Mouse (Mus musculus) liver, adult (tissue): ENCODE results near the gene Olfr981.

ENCODE experiments used
- GATA4 ChIP-seq: IDR thresholded peaks from 2 replicates; pipeline ENCODE4 v1.6.1; 2014; ENCODE audit warnings: mild to moderate bottlenecking, low read length; ENCODE audit not compliant: insufficient replicate concordance

The Olfr981 gene

DNA sequence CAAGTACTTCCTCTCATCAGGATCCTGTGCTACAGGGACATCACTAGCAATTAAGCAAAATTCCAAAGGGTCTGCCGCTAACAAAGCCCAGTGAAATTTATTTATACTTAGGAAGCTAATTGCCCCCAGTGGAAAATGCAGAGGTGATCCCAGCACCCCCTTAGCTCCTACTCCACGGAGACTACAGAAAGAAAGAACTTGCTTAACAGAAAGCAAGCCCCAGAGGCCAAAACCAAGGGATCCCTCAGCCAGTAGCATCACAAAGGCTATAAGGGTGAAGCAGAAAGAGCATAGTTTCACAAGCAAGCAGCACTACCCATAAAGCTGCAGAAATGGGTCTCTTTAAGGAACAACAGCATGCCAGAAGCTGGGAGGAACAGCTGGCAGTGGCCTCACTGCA lies at the start of gene Olfr981:
Gene Olfr981 (plus strand): TSS at position 301 of the 400 bp plus-strand sequence.
- TF ChIP-seq GATA4 = no peak

DNA sequence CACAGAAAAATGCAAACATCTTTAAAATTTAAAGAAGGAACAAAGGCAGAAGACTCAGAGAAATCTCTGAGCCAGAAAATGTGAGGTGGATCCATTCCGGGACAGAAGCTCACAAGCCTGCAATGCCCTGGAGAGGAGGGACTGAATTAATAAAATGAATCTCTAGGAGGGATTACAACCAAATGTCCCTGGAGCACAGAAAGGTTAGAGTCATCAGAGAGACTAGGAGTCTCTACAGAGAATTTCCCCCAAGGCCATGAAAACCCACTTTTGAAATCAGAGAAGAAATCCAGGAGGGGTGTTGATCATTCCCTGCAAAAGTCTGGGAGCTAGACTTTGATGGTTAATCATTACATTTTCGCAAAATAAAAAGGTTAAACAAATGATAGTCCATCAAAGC lies 29.5 kb upstream of the Olfr981 start, which contains the start of gene Olfr978:
Gene Olfr978 (plus strand): TSS at position 301 of the 400 bp plus-strand sequence.
- no peak for TF ChIP-seq GATA4

DNA sequence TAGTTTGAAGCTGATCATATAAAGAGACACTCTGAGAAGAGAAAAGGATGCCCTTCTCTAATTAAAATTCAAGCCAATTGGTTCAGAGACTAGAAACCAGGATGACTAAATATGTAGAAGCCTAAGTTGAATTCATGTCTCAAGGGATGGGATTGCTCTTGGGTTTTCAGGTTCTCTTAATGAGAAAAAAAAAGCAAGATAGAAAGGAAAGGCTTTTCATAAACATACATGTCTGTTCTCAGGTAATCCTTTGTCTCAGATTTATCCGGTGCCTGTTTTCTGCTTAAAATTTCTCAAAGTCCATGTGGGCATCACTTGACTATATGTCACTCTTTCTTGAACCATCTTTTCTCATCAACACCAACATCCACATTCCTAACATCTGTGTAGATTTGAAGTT lies 17.9 kb upstream of the Olfr981 start, which contains the start of gene Olfr979:
Gene Olfr979 (minus strand): TSS at position 101 of the 400 bp plus-strand sequence.
- TF ChIP-seq GATA4 = no peak

DNA sequence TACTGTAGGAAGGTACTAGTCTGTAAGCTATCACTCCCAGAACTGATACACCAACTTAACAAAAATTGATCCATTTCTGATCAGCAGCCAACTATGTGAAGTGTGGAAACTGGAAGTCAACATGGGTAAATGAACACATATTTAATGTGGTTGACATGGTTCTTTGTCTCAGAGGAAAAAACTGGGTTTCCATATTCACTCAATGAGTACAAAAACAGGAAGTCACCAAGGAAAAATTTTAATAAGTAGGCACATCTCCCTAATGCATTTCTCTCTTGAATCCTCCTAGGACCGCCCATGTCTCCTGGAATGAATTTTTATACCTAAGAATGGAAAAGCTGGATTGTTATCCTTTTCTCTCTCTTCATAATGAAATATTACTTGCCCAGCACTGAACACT lies 11.8 kb upstream of the Olfr981 start, which contains the start of gene Olfr980:
Gene Olfr980 (minus strand): TSS at position 101 of the 400 bp plus-strand sequence.
- no peak for TF ChIP-seq GATA4

DNA sequence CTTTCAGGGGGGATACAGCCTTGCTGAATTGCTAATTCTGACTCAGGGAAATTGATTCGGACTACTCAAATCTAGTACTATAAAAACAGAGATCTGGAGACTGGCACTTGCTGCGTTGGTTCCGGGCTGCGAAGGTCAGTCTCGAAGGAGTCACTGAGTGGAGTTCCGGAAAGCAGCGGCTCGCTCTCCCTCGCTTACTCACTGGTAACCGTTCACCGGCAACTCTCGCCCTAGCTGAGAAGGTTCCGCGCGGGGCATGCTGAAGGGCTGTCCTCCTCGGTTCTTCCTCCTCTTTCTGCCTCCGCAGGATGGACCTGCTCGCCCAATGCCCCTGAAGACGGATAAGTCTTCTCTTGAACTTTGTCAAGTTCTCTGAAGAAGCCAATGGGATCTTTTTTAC lies 28.9 kb downstream of the Olfr981 start:
- no peak for TF ChIP-seq GATA4

DNA sequence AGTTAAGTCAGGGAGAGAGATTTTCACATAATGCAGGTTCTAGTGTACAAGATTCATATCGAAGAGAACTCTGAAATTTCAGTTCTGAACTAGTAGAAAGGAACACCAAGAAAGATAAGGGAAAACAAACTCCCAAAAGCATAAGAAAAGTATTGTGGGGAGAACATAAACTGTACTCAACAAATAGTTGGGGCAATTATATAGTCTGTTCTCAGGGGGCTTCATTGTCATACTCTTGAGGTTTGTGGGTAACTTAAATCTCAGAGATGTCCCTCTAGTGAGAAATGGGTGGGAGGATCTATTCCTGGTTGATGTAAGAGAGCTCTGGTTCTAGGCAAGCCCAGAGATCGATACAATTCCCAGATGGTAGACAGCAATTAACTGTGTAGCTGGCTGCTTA lies 52.3 kb downstream of the Olfr981 start, which contains the start of gene Olfr982:
Gene Olfr982 (plus strand): TSS at position 301 of the 400 bp plus-strand sequence.
- TF ChIP-seq GATA4 = no peak
